Mouse (Mus musculus): ENCODE measurements around the gene Krtap31-2. TPM values are rescaled to one million over a fixed set of nuclear protein-coding genes. Genes with fewer than 3 reads are reported as not detected.

Gene Krtap31-2
- polyA plus RNA-seq, 1 experiment from 2014 or later: not detected

DNA sequence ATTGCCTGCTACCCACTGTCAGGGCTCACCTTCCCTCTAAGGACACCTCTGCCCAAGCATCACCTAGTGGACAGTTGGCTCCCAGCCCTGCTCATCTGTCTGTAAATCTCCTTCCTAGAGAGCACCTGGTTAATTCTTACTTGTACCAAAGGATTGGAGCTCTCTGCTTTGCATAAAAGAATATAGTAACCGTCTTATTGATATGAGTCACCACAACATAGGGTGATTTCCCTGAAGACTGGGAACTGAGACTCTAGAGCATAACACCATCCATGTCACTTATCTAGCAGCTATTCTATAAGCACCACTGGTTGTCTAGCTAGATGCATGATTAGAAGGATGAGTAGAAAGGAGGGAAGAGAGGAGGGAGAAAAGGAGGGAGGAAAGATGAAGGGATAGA, 47.4 kb downstream of the Krtap31-2 start:
- 88% methylated on average over 1 of the region's 1 CpGs for WGBS
- H3K27ac ChIP-seq (ENCODE audit: low read depth, low read length): no peak overlapping the region
- DNase-seq (ENCODE audit: low spot score) (no peak), ATAC-seq (ENCODE audit: low FRiP score) (no peak)
- H3K36me3 ChIP-seq (ENCODE audit: control insufficient read depth, insufficient read depth, low read length): no peaks in the 10 kb centered on the region
- no peaks in the 10 kb centered on the region for H3K4me1 ChIP-seq (replicated peaks; ENCODE audit: control insufficient read depth, insufficient read depth, low read length)
- H3K4me2 ChIP-seq (replicated peaks; ENCODE audit: low read depth, low read length): no peak overlapping the region
- H3K4me3 ChIP-seq (ENCODE audit: low read depth, low read length): no peak overlapping the region
- no peak overlapping the region for H3K9ac ChIP-seq (ENCODE audit: low read depth, low read length)
- H3K9me3 ChIP-seq (ENCODE audit: control insufficient read depth, low read length): no peaks in the 10 kb centered on the region
- H3K27me3 ChIP-seq (ENCODE audit: control insufficient read depth, insufficient read depth, low read length): no peaks in the 10 kb centered on the region

DNA sequence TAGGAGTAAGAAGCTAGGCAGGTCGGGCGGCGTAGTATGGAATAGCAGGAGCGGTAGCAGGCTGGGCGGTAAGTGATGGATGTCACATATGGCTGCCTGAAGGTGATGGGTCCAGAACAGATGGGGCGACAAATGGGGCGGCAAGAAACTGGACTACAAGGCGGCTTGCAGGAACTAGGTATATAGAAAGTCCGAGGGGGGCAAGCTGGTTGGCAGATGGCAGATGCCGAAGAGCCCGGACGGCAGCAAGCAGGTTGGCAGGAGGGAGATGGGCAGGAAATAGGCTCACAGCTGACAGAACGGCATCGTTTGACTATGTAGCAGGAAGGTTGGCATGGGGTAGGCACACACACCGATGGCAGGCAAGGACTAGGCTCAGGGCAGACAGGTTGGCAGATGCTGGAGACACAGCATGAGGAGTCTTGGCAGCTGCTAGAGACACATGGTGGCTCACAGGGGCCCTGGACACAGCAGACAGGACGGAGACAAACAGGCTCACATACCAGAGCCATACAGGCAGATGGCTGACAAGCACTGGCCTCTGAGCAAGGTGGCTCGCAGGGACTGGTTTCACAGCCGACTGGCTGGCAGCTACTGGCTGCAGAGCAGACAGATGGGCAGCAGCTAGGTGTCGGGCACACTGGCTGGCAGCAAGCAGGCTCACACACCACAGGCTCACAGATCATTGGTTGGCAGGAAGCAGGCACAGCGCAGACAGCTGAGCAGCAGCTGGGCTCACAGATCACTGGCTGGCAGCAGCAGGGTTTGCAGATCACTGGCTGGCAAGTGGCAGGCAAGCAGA, 49.4 kb downstream of the Krtap31-2 start:
- H3K27ac ChIP-seq (ENCODE audit: low read depth, low read length): no peak overlapping the region
- no peaks in the 10 kb centered on the region for H3K27me3 ChIP-seq (ENCODE audit: control insufficient read depth, insufficient read depth, low read length)
- ATAC-seq (ENCODE audit: low FRiP score) (no peak), DNase-seq (ENCODE audit: low spot score) (no peak)
- 85% methylated on average over 20 of the region's 20 CpGs for WGBS
- H3K4me3 ChIP-seq (ENCODE audit: low read depth, low read length): no peak overlapping the region
- H3K9me3 ChIP-seq (ENCODE audit: control insufficient read depth, low read length): no peaks in the 10 kb centered on the region
- H3K9ac ChIP-seq (ENCODE audit: low read depth, low read length): no peak overlapping the region
- no peak overlapping the region for H3K4me2 ChIP-seq (replicated peaks; ENCODE audit: low read depth, low read length)
- H3K36me3 ChIP-seq (ENCODE audit: control insufficient read depth, insufficient read depth, low read length): no peaks in the 10 kb centered on the region
- H3K4me1 ChIP-seq (replicated peaks; ENCODE audit: control insufficient read depth, insufficient read depth, low read length): no peaks in the 10 kb centered on the region

DNA sequence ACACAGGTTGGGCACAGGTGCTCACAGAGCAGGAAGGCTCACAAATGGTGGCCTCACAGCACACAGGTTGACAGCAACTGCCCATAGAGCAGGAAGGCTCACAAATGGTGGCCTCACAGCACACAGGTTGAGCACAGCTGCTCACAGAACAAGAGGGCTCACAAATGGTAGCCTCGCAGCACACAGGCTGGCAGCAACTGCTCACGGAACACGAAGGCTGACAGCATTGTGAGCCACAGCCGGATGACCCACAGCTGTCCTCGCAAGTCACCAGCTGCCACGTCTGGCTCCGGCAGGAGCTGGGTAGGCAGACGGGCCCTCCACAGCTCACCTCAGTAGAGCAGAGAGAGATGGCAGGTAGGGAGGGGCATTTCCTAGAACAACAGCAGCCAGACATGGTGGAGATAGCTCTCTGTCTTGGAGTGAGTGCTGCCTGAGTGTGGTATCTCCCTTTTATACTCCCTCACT, 50.1 kb downstream of the Krtap31-2 start, which contains the start of gene Krtap16-1:
Gene Krtap16-1, minus strand, starts transcription at position 418 of the 468 bp plus-strand sequence.
- DNase-seq (ENCODE audit: low spot score): no peak
- H3K9ac ChIP-seq (ENCODE audit: low read depth, low read length): no peak within 1 kb of the TSS
- no peak for ATAC-seq (ENCODE audit: low FRiP score)
- H3K9me3 ChIP-seq (ENCODE audit: control insufficient read depth, low read length): no peaks in the 10 kb centered on the region
- H3K27me3 ChIP-seq (ENCODE audit: control insufficient read depth, insufficient read depth, low read length): no peaks in the 10 kb centered on the region
- 84% methylated on average over 8 of the region's 8 CpGs for WGBS
- H3K27ac ChIP-seq (ENCODE audit: low read depth, low read length): no peak within 1 kb of the TSS
- H3K4me2 ChIP-seq (replicated peaks; ENCODE audit: low read depth, low read length): no peak within 1 kb of the TSS
- H3K4me1 ChIP-seq (replicated peaks; ENCODE audit: control insufficient read depth, insufficient read depth, low read length): no peaks in the 10 kb centered on the region
- H3K4me3 ChIP-seq (ENCODE audit: low read depth, low read length): no peak within 1 kb of the TSS
- no peaks in the 10 kb centered on the region for H3K36me3 ChIP-seq (ENCODE audit: control insufficient read depth, insufficient read depth, low read length)

Other genes starting within 250 kb of the Krtap31-2 start
- not detected in 2 replicates for gene Gm14190, start 245.6 kb upstream of the Krtap31-2 start, polyA plus RNA-seq (2014; fragmentation: Nextera tagmentation; extraction: Ambion mirVana)
- gene Gm14180, start 202.0 kb upstream of the Krtap31-2 start, polyA plus RNA-seq (2014; fragmentation: Nextera tagmentation; extraction: Ambion mirVana): not detected in 2 replicates
- not detected in 2 replicates for gene Gm11595, start 163.4 kb upstream of the Krtap31-2 start, polyA plus RNA-seq (2014; fragmentation: Nextera tagmentation; extraction: Ambion mirVana)
- not detected in 2 replicates for gene Krtap4-8, start 155.6 kb upstream of the Krtap31-2 start, polyA plus RNA-seq (2014; fragmentation: Nextera tagmentation; extraction: Ambion mirVana)
- gene Krtap4-9, start 151.1 kb upstream of the Krtap31-2 start, polyA plus RNA-seq (2014; fragmentation: Nextera tagmentation; extraction: Ambion mirVana): not detected in 2 replicates
- not detected in 2 replicates for gene Gm11596, start 142.8 kb upstream of the Krtap31-2 start, polyA plus RNA-seq (2014; fragmentation: Nextera tagmentation; extraction: Ambion mirVana)
- gene Gm11569, start 137.4 kb upstream of the Krtap31-2 start, polyA plus RNA-seq (2014; fragmentation: Nextera tagmentation; extraction: Ambion mirVana): not detected in 2 replicates
- not detected in 2 replicates for gene Gm11554, start 131.8 kb upstream of the Krtap31-2 start, polyA plus RNA-seq (2014; fragmentation: Nextera tagmentation; extraction: Ambion mirVana)
- gene Krtap4-13, start 126.4 kb upstream of the Krtap31-2 start, polyA plus RNA-seq (2014; fragmentation: Nextera tagmentation; extraction: Ambion mirVana): not detected in 2 replicates
- gene Gm11564, start 120.6 kb upstream of the Krtap31-2 start, polyA plus RNA-seq (2014; fragmentation: Nextera tagmentation; extraction: Ambion mirVana): not detected in 2 replicates
- not detected in 2 replicates for gene 2300003K06Rik, start 98.2 kb upstream of the Krtap31-2 start, polyA plus RNA-seq (2014; fragmentation: Nextera tagmentation; extraction: Ambion mirVana)
- gene Krtap4-16, start 84.7 kb upstream of the Krtap31-2 start, polyA plus RNA-seq (2014; fragmentation: Nextera tagmentation; extraction: Ambion mirVana): not detected in 2 replicates
- gene Gm11568, start 78.4 kb upstream of the Krtap31-2 start, polyA plus RNA-seq (2014; fragmentation: Nextera tagmentation; extraction: Ambion mirVana): not detected in 2 replicates
- not detected in 2 replicates for gene Gm11559, start 71.8 kb upstream of the Krtap31-2 start, polyA plus RNA-seq (2014; fragmentation: Nextera tagmentation; extraction: Ambion mirVana)
- gene Krtap9-1, start 62.9 kb upstream of the Krtap31-2 start, polyA plus RNA-seq (2014; fragmentation: Nextera tagmentation; extraction: Ambion mirVana): not detected in 2 replicates
- gene Gm11567, start 57.1 kb upstream of the Krtap31-2 start, polyA plus RNA-seq (2014; fragmentation: Nextera tagmentation; extraction: Ambion mirVana): not detected in 2 replicates
- gene Krtap31-1, start 28.4 kb upstream of the Krtap31-2 start, polyA plus RNA-seq (2014; fragmentation: Nextera tagmentation; extraction: Ambion mirVana): not detected in 2 replicates
- not detected in 2 replicates for gene Gm11565, start 21.5 kb upstream of the Krtap31-2 start, polyA plus RNA-seq (2014; fragmentation: Nextera tagmentation; extraction: Ambion mirVana)
- gene Krtap9-5, start 12.2 kb downstream of the Krtap31-2 start, polyA plus RNA-seq (2014; fragmentation: Nextera tagmentation; extraction: Ambion mirVana): not detected in 2 replicates
- not detected in 2 replicates for gene Krtap29-1, start 42.8 kb downstream of the Krtap31-2 start, polyA plus RNA-seq (2014; fragmentation: Nextera tagmentation; extraction: Ambion mirVana)
- not detected in 2 replicates for gene Krtap16-1, start 50.3 kb downstream of the Krtap31-2 start, polyA plus RNA-seq (2014; fragmentation: Nextera tagmentation; extraction: Ambion mirVana)
- gene Krtap17-1, start 57.7 kb downstream of the Krtap31-2 start, polyA plus RNA-seq (2014; fragmentation: Nextera tagmentation; extraction: Ambion mirVana): 0.23 TPM in 1 of 2 replicates, not detected in the other
- not detected in 2 replicates for gene Krt33a, start 79.9 kb downstream of the Krtap31-2 start, polyA plus RNA-seq (2014; fragmentation: Nextera tagmentation; extraction: Ambion mirVana)
- not detected in 2 replicates for gene Krt33b, start 93.6 kb downstream of the Krtap31-2 start, polyA plus RNA-seq (2014; fragmentation: Nextera tagmentation; extraction: Ambion mirVana)
- gene Krt34, start 105.3 kb downstream of the Krtap31-2 start, polyA plus RNA-seq (2014; fragmentation: Nextera tagmentation; extraction: Ambion mirVana): not detected in 2 replicates
- not detected in 2 replicates for gene Krt31, start 114.3 kb downstream of the Krtap31-2 start, polyA plus RNA-seq (2014; fragmentation: Nextera tagmentation; extraction: Ambion mirVana)
- gene Krt32, start 151.9 kb downstream of the Krtap31-2 start, polyA plus RNA-seq (2014; fragmentation: Nextera tagmentation; extraction: Ambion mirVana): not detected in 2 replicates
- gene Krt35, start 159.9 kb downstream of the Krtap31-2 start, polyA plus RNA-seq (2014; fragmentation: Nextera tagmentation; extraction: Ambion mirVana): not detected in 2 replicates
- gene Krt36, start 169.3 kb downstream of the Krtap31-2 start, polyA plus RNA-seq (2014; fragmentation: Nextera tagmentation; extraction: Ambion mirVana): not detected in 2 replicates
- not detected in 2 replicates for gene Krt13, start 185.3 kb downstream of the Krtap31-2 start, polyA plus RNA-seq (2014; fragmentation: Nextera tagmentation; extraction: Ambion mirVana)
- gene Krt15, start 199.6 kb downstream of the Krtap31-2 start, polyA plus RNA-seq (2014; fragmentation: Nextera tagmentation; extraction: Ambion mirVana): 1.3 and 2.4 TPM in 2 replicates
- gene Krt19, start 212.4 kb downstream of the Krtap31-2 start, polyA plus RNA-seq (2014; fragmentation: Nextera tagmentation; extraction: Ambion mirVana): 4.8 and 5.1 TPM in 2 replicates

Measured in hindbrain, embryonic 11.5 days (tissue).